Mouse (Mus musculus): ENCODE measurements around the gene H2al1c. TPM values are rescaled to one million over a fixed set of nuclear protein-coding genes. Genes with fewer than 3 reads are reported as not detected.

Gene H2al1c
- not detected in 2 replicates for polyA plus RNA-seq (2012; rRNA removed)

GRCm38 (mm10) chrX:11305355-11305754 is at the start of gene H2al1c:
H2al1c (plus strand) TSS chrX:11305655.

GRCm38 (mm10) chrX:11298957-11299356 is 6.5 kb upstream of the H2al1c start, which contains the start of gene H2al1a:
H2al1a (plus strand) TSS chrX:11299257.

GRCm38 (mm10) chrX:11302132-11302531 is 3.3 kb upstream of the H2al1c start, which contains the start of gene H2al1b:
H2al1b (plus strand) TSS chrX:11302432.

GRCm38 (mm10) chrX:11308524-11308923 is 3.1 kb downstream of the H2al1c start, which contains the start of gene H2al1d:
H2al1d (plus strand) TSS chrX:11308824.

GRCm38 (mm10) chrX:11311634-11312033 is 6.2 kb downstream of the H2al1c start, which contains the start of gene H2al1e:
H2al1e (plus strand) TSS chrX:11311934.

DNA sequence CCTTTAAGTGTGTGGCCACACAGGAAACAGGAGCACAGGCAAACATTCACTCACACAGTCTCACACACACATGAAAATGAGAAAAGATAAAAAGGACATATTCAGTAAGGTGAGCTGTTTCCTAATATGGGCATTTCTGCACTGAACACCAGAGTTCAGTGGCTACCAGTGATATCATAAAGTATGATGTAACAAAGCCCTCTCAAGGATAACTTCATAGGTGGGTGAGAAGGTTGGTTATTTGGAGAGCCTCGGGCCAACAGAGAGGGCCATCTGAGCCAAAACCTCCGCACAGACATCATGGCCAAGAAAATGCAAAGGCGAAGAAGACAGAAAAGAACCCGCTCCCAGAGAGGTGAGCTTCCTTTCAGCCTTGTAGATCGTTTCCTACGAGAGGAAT is 9.4 kb downstream of the H2al1c start, which contains the start of gene H2al1f:
TSS of gene H2al1f (plus strand) at position 301 of the 400 bp plus-strand sequence.

GRCm38 (mm10) chrX:11317956-11318355 is 12.5 kb downstream of the H2al1c start, which contains the start of gene H2al1g:
H2al1g (plus strand) TSS chrX:11318256.

DNA sequence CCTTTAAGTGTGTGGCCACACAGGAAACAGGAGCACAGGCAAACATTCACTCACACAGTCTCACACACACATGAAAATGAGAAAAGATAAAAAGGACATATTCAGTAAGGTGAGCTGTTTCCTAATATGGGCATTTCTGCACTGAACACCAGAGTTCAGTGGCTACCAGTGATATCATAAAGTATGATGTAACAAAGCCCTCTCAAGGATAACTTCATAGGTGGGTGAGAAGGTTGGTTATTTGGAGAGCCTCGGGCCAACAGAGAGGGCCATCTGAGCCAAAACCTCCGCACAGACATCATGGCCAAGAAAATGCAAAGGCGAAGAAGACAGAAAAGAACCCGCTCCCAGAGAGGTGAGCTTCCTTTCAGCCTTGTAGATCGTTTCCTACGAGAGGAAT is 15.7 kb downstream of the H2al1c start, which contains the start of gene H2al1h:
TSS of gene H2al1h (plus strand) at position 301 of the 400 bp plus-strand sequence.

GRCm38 (mm10) chrX:11324359-11324758 is 18.9 kb downstream of the H2al1c start, which contains the start of gene H2al1i:
H2al1i (plus strand) TSS chrX:11324659.

DNA sequence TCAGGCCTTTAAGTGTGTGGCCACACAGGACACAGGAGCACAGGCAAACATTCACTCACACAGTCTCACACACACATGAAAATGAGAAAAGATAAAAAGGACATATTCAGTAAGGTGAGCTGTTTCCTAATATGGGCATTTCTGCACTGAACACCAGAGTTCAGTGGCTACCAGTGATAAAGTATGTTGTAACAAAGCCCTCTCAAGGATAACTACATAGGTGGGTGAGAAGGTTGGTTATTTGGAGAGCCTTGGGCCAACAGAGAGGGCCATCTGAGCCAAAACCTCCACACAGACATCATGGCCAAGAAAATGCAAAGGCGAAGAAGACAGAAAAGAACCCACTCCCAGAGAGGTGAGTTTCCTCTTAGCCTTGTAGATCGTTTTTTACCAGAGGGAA is 22.1 kb downstream of the H2al1c start, which contains the start of gene H2al1j:
TSS of gene H2al1j (plus strand) at position 301 of the 400 bp plus-strand sequence.

Other genes with a start within 250 kb of the H2al1c start
- gene H2al1a, start 6.4 kb upstream of the H2al1c start, polyA plus RNA-seq (2012; rRNA removed): not detected in 2 replicates
- not detected in 2 replicates for gene H2al1b, start 3.2 kb upstream of the H2al1c start, polyA plus RNA-seq (2012; rRNA removed)
- gene H2al1d, start 3.2 kb downstream of the H2al1c start, polyA plus RNA-seq (2012; rRNA removed): not detected in 2 replicates
- gene H2al1e, start 6.3 kb downstream of the H2al1c start, polyA plus RNA-seq (2012; rRNA removed): not detected in 2 replicates
- not detected in 2 replicates for gene H2al1f, start 9.5 kb downstream of the H2al1c start, polyA plus RNA-seq (2012; rRNA removed)
- not detected in 2 replicates for gene H2al1g, start 12.6 kb downstream of the H2al1c start, polyA plus RNA-seq (2012; rRNA removed)
- not detected in 2 replicates for gene H2al1h, start 15.8 kb downstream of the H2al1c start, polyA plus RNA-seq (2012; rRNA removed)
- not detected in 2 replicates for gene H2al1i, start 19.0 kb downstream of the H2al1c start, polyA plus RNA-seq (2012; rRNA removed)
- not detected in 2 replicates for gene H2al1j, start 22.2 kb downstream of the H2al1c start, polyA plus RNA-seq (2012; rRNA removed)

Measured in liver, embryonic 18 days (tissue).